Mouse (Mus musculus): ENCODE results near the gene Stra8. TPM values are rescaled to one million over a fixed set of nuclear protein-coding genes. Genes with fewer than 3 reads are reported as not detected.

Stra8 gene
- polyA plus RNA-seq, 1 experiment from 2014 or later: not detected

- Histone ChIP-seq H3K9me3 (replicated peaks) (no peaks in the 10 kb centered on the region), H3K4me1 (no peaks in the 10 kb centered on the region), H3K36me3 (ENCODE audit: poor library complexity, severe bottlenecking) (no peaks in the 10 kb centered on the region), H3K27me3 (no peaks in the 10 kb centered on the region), H3K4me2 (no peak overlapping the region), H3K27ac (no peak overlapping the region), H3K4me3 (no peak overlapping the region), H3K9ac (no peak overlapping the region)
- ATAC-seq: no peak
- 41% methylated on average over 4 of the region's 4 CpGs for WGBS
Measured at GRCm38 (mm10) chr6:34927156-34927555, 7.2 kb downstream of the Stra8 start.

- ATAC-seq: no peak
- no peaks in the 10 kb centered on the region for H3K9me3 ChIP-seq (replicated peaks)
- H3K27ac ChIP-seq: no peak overlapping the region
- H3K4me1 ChIP-seq: no peaks in the 10 kb centered on the region
- H3K4me2 ChIP-seq: no peak overlapping the region
- no peak overlapping the region for H3K4me3 ChIP-seq
- H3K9ac ChIP-seq: no peak overlapping the region
- WGBS: 94% methylated on average over 8 of the region's 8 CpGs
- no peaks in the 10 kb centered on the region for H3K27me3 ChIP-seq
- no peaks in the 10 kb centered on the region for H3K36me3 ChIP-seq (ENCODE audit: poor library complexity, severe bottlenecking)
Measured at GRCm38 (mm10) chr6:34927594-34927993, 7.6 kb downstream of the Stra8 start.

- Histone ChIP-seq H3K9me3 (replicated peaks) (no peaks in the 10 kb centered on the region), H3K9ac (no peak overlapping the region), H3K4me1 (no peaks in the 10 kb centered on the region), H3K36me3 (ENCODE audit: poor library complexity, severe bottlenecking) (no peaks in the 10 kb centered on the region), H3K4me3 (no peak overlapping the region), H3K27ac (no peak overlapping the region), H3K27me3 (no peaks in the 10 kb centered on the region), H3K4me2 (no peak overlapping the region)
- 90% methylated on average over 1 of the region's 1 CpGs for WGBS
- no peak for ATAC-seq
Measured at GRCm38 (mm10) chr6:34932633-34933032, 12.7 kb downstream of the Stra8 start.

- Histone ChIP-seq H3K4me1 (no peaks in the 10 kb centered on the region), H3K27ac (no peak overlapping the region), H3K27me3 (no peaks in the 10 kb centered on the region), H3K36me3 (ENCODE audit: poor library complexity, severe bottlenecking) (no peaks in the 10 kb centered on the region), H3K4me3 (no peak overlapping the region), H3K4me2 (no peak overlapping the region), H3K9ac (no peak overlapping the region), H3K9me3 (replicated peaks) (no peaks in the 10 kb centered on the region)
- no peak for ATAC-seq
- WGBS: 77% methylated on average over 5 of the region's 5 CpGs
Measured at GRCm38 (mm10) chr6:34936743-34937142, 16.8 kb downstream of the Stra8 start.

DNA sequence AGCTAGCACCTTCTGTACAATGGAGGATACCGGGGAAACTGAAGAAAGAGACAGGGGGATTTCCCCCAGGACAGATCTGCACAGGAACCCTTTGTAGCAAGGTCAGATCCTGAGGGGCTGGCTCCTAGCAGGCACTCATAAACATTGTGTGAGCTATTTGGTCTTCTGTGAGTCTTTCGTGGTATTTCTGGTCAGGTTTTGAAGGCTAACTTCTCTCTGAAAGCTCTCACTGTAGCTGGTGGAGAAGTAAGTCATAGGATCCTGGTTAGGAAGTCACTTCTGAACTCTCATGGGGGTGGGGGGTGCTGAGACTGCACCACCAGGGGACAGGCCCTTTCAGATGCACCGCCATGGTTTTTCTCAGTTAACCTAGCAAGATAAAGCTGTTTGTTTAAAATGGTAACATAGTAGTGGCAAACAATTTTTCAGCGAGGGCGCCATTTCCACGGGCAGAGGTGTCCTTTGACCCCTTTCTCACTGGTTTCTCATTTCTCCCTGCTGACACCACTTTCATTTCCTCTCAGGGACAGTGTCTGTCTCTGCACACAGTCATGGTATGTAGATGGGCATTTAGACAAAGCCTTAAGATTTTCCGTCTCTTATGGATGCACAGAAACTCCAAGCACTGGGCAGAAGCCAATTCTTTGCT is 18.4 kb downstream of the Stra8 start:
- Histone ChIP-seq H3K27me3 (no peaks in the 10 kb centered on the region), H3K4me3 (no peak overlapping the region), H3K36me3 (ENCODE audit: poor library complexity, severe bottlenecking) (no peaks in the 10 kb centered on the region), H3K4me2 (no peak overlapping the region), H3K27ac (no peak overlapping the region), H3K9ac (no peak overlapping the region), H3K4me1 (no peaks in the 10 kb centered on the region), H3K9me3 (replicated peaks) (no peaks in the 10 kb centered on the region)
- 79% methylated on average over 7 of the region's 7 CpGs for WGBS
- ATAC-seq: no peak

DNA sequence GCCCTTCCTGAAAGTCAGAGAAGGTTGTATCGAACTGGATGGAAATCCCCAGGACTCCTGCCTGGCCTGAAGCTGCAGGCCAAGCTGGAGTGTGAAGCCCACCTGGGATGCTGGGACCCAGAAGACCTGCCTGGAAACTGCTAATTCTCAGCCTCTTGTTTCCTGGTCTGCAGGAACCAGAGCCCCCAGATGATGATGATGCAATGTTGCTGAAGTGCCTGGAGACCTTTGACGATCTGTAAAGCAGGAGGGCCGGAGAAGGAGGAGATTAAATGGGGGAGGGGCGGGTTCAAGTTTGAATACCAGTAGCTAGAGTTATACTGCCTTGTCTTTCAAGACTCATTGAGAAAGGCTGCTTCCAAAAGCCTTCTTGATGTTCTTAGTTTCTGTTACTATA is 19.0 kb downstream of the Stra8 start:
- no peak overlapping the region for H3K9ac ChIP-seq
- H3K4me1 ChIP-seq: no peaks in the 10 kb centered on the region
- no peak overlapping the region for H3K27ac ChIP-seq
- no peaks in the 10 kb centered on the region for H3K27me3 ChIP-seq
- no peak overlapping the region for H3K4me3 ChIP-seq
- 55% methylated on average over 4 of the region's 4 CpGs for WGBS
- H3K4me2 ChIP-seq: no peak overlapping the region
- no peaks in the 10 kb centered on the region for H3K9me3 ChIP-seq (replicated peaks)
- H3K36me3 ChIP-seq (ENCODE audit: poor library complexity, severe bottlenecking): no peaks in the 10 kb centered on the region
- ATAC-seq: no peak

- ATAC-seq: no peak
- Histone ChIP-seq H3K27me3 (no peaks in the 10 kb centered on the region), H3K4me1 (no peaks in the 10 kb centered on the region), H3K4me3 (no peak overlapping the region), H3K36me3 (ENCODE audit: poor library complexity, severe bottlenecking) (no peaks in the 10 kb centered on the region), H3K27ac (no peak overlapping the region), H3K9me3 (replicated peaks) (no peaks in the 10 kb centered on the region), H3K9ac (no peak overlapping the region), H3K4me2 (no peak overlapping the region)
- 89% methylated on average over 8 of the region's 8 CpGs for WGBS
Measured at GRCm38 (mm10) chr6:34939451-34939850, 19.5 kb downstream of the Stra8 start.

DNA sequence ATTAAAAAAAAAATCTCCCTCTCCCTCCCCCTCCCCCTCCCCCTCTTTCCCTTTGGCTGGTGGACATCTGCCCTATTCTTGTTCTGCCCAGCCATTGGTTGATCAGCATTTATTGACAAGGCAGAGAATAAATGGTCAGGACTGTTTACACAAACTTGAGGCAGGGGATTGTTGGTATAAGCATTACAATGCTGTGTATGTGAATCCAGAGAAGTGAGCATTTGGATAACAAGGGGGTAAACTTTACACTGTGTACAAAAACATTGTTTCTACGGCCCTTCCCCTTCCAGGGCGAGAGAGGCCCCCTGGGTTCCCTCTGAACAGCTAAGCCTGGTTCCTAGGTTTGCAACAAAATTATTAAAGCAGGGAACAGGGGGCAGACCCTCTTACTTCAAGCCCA is 21.5 kb downstream of the Stra8 start:
- Histone ChIP-seq H3K27ac (no peak overlapping the region), H3K9me3 (replicated peaks) (no peaks in the 10 kb centered on the region), H3K4me3 (no peak overlapping the region), H3K9ac (no peak overlapping the region), H3K4me1 (no peaks in the 10 kb centered on the region), H3K27me3 (no peaks in the 10 kb centered on the region), H3K36me3 (ENCODE audit: poor library complexity, severe bottlenecking) (no peaks in the 10 kb centered on the region), H3K4me2 (no peak overlapping the region)
- WGBS: 73% methylated on average over 2 of the region's 2 CpGs
- no peak for ATAC-seq

- Histone ChIP-seq H3K4me2 (no peak overlapping the region), H3K9me3 (replicated peaks) (no peaks in the 10 kb centered on the region; the same call in 1 of the 2 replicates), H3K27me3 (no peaks in the 10 kb centered on the region), H3K27ac (no peak overlapping the region), H3K36me3 (ENCODE audit: poor library complexity, severe bottlenecking) (no peaks in the 10 kb centered on the region), H3K9ac (no peak overlapping the region), H3K4me1 (no peaks in the 10 kb centered on the region), H3K4me3 (no peak overlapping the region)
- 87% methylated on average over 9 of the region's 9 CpGs for WGBS
- no peak for ATAC-seq
Measured at GRCm38 (mm10) chr6:34942446-34942845, 22.5 kb downstream of the Stra8 start.

GRCm38 (mm10) chr6:34943499-34943898 is 23.5 kb downstream of the Stra8 start:
- Histone ChIP-seq H3K4me1 (no peaks in the 10 kb centered on the region), H3K9me3 (replicated peaks) (no peaks in the 10 kb centered on the region; the same call in 1 of the 2 replicates), H3K4me3 (no peak overlapping the region), H3K9ac (no peak overlapping the region), H3K27me3 (no peaks in the 10 kb centered on the region), H3K36me3 (ENCODE audit: poor library complexity, severe bottlenecking) (no peaks in the 10 kb centered on the region), H3K27ac (no peak overlapping the region), H3K4me2 (no peak overlapping the region)
- no peak for ATAC-seq
- 78% methylated on average over 5 of the region's 5 CpGs for whole genome bisulfite sequencing

GRCm38 (mm10) chr6:34946486-34947079 is 26.6 kb downstream of the Stra8 start:
- Histone ChIP-seq H3K4me2 (no peak overlapping the region), H3K9ac (no peak overlapping the region), H3K4me3 (no peak overlapping the region), H3K36me3 (ENCODE audit: poor library complexity, severe bottlenecking) (no peaks in the 10 kb centered on the region), H3K27ac (no peak overlapping the region), H3K9me3 (replicated peaks) (no peaks in the 10 kb centered on the region; the same call in 1 of the 2 replicates), H3K4me1 (no peaks in the 10 kb centered on the region), H3K27me3 (no peaks in the 10 kb centered on the region)
- ATAC-seq: no peak
- 94% methylated on average over 1 of the region's 1 CpGs for WGBS

GRCm38 (mm10) chr6:34948461-34948860 is 28.5 kb downstream of the Stra8 start:
- no peaks in the 10 kb centered on the region for H3K27me3 ChIP-seq
- peak overlapping the region; percentile 25 for H3K4me3 ChIP-seq
- no peaks in the 10 kb centered on the region for H3K4me1 ChIP-seq
- WGBS: 10% methylated on average over 11 of the region's 11 CpGs
- H3K36me3 ChIP-seq (ENCODE audit: poor library complexity, severe bottlenecking): no peaks in the 10 kb centered on the region
- H3K27ac ChIP-seq: no peak overlapping the region
- peak overlapping the region; percentile 51 for H3K4me2 ChIP-seq
- ATAC-seq: peak; percentile 30; the same call in 1 of the 2 replicates
- no peaks in the 10 kb centered on the region; the same call in 1 of the 2 replicates for H3K9me3 ChIP-seq (replicated peaks)
- peak overlapping the region; percentile 26; the same call in 1 of the 2 replicates for H3K9ac ChIP-seq

DNA sequence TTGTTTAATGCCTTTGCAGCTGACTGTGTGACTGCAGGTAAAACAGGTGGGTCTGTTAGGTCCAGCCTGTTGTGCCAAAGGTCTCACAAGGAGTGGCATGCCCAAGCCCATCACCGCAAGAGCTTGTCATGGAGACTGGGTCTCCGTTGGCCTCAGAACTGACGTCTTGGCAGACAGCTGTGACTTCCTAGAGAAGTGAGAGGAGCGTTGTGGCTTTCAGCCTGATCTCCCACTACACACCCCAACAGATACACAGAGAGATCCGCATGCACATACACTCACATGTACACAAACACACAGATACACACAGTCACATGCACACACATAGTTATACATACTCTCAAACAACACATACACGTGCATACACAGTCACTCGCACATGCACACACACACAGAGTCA is 31.6 kb downstream of the Stra8 start:
- Histone ChIP-seq H3K4me3 (no peak overlapping the region), H3K4me2 (no peak overlapping the region), H3K9ac (no peak overlapping the region), H3K27ac (no peak overlapping the region), H3K9me3 (replicated peaks) (no peaks in the 10 kb centered on the region; the same call in 1 of the 2 replicates), H3K27me3 (no peaks in the 10 kb centered on the region), H3K4me1 (0 out of 2 replicates have a peak, but pooled peaks cover 5% of the 10 kb centered on the region), H3K36me3 (ENCODE audit: poor library complexity, severe bottlenecking) (no peaks in the 10 kb centered on the region)
- no peak for ATAC-seq
- 92% methylated on average over 7 of the region's 7 CpGs for WGBS
